Mouse (Mus musculus): ENCODE results near the gene Tnfsf12. TPM values are rescaled to one million over a fixed set of nuclear protein-coding genes. Genes with fewer than 3 reads are reported as not detected.
"Not testable (repeated sequence)": the region's sequence is repeated elsewhere in the genome, so short reads cannot be mapped to it uniquely, and the experiment has no call there.

Gene Tnfsf12
- polyA plus RNA-seq, 1 experiment from 2014 or later = 1.3 TPM

DNA sequence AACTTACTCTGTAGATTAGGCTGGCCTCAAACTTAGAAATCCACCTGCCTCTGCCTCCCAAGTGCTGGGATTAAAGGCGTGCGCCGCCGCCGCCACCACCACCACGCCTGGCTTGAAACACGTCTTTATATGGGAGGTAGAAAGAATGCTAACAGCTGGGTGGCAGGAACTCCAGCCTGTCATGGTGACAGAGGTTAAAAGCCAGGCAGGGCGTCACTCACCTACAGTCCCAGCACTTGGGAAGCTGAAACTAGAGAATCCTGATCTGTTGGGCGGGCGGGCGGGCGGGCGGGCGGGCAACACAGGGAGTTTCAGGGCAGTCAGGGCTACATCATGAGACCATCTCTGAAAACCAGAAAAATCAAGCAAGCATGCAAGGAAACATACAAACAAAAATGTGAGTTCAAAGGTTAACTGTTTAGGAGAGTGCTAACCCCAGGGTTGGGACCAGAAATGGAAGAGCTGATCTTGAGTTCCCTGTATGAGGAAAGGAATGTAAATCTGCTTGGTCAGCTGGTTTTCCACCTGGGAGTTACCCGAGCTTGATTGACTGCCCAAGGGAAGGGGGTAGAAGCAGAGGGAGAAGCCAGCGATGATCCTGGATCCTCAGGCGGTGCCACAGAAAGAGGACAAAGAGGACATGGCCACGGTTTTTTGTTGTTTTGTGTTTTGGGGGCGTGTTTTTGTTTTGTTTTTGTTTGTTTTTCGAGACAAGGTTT lies 17.5 kb upstream of the Tnfsf12 start:
- no peaks in the 10 kb centered on the region for H3K4me1 ChIP-seq
- no peaks in the 10 kb centered on the region for H3K27me3 ChIP-seq
- no peak overlapping the region for H3K4me2 ChIP-seq
- no peak overlapping the region for H3K9ac ChIP-seq
- H3K9me3 ChIP-seq = no peaks in the 10 kb centered on the region
- ATAC-seq (ENCODE audit: low FRiP score) = no peak
- no peaks in the 10 kb centered on the region for H3K36me3 ChIP-seq (replicated peaks)
- 88% methylated on average over 20 of the region's 20 CpGs for WGBS
- H3K27ac ChIP-seq = no peak overlapping the region
- no peak overlapping the region for H3K4me3 ChIP-seq (replicated peaks)

DNA sequence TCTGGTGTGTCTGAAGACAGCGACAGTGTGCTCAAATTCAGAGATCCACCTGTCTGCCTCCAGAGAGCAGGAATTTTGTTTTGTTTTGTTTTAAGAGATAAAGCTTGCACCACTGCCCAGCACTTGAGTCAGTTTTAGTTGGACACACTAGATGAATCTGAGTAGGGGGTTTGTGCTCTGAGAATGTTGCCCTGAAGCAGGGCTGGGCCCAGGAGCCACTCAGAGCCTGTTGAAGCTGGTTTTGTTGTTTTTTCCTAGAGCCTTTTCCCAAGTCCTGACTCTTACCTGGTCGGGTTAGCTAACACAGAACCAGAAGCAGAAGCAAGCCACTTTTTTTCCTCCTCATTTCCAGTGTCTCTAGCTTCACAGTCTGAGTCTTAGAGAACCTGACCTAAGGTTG lies 15.4 kb upstream of the Tnfsf12 start:
- Histone ChIP-seq H3K27ac (no peak overlapping the region), H3K9me3 (no peaks in the 10 kb centered on the region), H3K4me1 (no peaks in the 10 kb centered on the region), H3K4me2 (no peak overlapping the region), H3K9ac (no peak overlapping the region), H3K4me3 (replicated peaks) (no peak overlapping the region), H3K36me3 (replicated peaks) (no peaks in the 10 kb centered on the region), H3K27me3 (no peaks in the 10 kb centered on the region)
- no peak for ATAC-seq (ENCODE audit: low FRiP score)
- 87% methylated on average over 2 of the region's 2 CpGs for WGBS

DNA sequence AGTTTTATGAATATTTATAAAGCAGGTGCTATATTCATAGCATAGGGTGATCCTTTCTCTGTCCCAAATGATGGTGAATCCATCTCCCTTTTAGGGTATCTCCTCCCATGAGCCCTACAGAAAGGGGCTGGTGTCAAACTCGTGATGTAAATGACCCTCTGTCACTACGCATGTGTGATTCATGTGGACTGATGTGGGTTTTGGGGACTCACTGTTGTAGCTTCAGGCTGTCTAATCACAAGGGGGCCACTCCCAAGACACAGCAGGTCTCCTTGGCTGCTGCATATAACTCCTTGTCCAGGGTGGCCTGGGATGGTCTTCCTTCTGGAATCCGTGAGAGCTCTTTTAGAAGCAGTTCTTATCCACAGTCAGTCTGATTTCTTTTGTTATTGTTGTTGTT lies 14.8 kb upstream of the Tnfsf12 start:
- H3K4me2 ChIP-seq = no peak overlapping the region
- ATAC-seq (ENCODE audit: low FRiP score) = no peak
- 76% methylated on average over 3 of the region's 3 CpGs for WGBS
- no peak overlapping the region for H3K4me3 ChIP-seq (replicated peaks)
- no peak overlapping the region for H3K27ac ChIP-seq
- no peaks in the 10 kb centered on the region for H3K9me3 ChIP-seq
- H3K4me1 ChIP-seq = no peaks in the 10 kb centered on the region
- no peak overlapping the region for H3K9ac ChIP-seq
- H3K27me3 ChIP-seq = no peaks in the 10 kb centered on the region
- H3K36me3 ChIP-seq (replicated peaks) = no peaks in the 10 kb centered on the region

DNA sequence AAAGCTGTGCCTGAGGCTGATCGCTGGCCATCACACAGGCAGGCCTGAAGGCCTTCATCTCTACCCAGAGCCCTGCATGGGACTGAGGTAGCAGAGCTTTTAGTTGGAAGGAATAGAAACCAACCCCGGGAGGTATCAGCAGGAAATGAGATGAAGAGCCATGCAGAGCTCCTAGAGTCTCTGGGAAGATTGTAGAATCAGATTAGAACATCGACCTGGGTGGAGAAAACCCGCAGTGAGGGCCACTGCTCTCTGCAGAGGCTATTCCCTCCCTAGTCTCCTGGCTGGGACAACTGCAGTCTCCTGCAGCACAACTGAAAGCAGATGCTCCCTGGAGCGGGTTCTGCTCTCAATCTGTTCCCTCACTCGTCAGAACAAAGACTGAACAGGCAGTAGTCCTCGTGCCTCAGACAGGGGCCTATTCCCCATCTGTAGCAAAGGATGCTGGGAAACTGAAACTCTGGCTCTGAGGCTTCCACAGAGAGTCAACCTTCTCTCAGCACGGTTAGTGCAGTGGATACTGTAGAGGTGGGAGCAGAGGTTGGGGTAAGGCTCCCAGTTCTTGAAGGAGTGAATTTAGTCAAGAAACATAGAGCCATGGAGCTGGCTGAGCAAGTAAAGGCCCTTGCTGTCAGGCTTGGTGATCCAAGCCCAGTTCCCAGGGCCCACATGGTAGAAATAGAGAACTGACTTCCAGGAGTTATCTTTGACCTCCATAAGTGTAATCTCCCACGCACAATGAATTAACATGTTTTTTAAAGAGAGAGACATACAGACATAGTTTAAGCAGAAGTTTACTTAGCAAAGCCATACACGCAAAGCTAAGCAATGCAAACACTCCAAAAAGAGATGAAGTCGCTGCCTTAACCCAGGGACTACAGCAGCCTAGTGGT lies 14.2 kb upstream of the Tnfsf12 start:
- H3K27ac ChIP-seq = no peak overlapping the region
- no peaks in the 10 kb centered on the region for H3K4me1 ChIP-seq
- H3K36me3 ChIP-seq (replicated peaks) = no peaks in the 10 kb centered on the region
- no peaks in the 10 kb centered on the region for H3K27me3 ChIP-seq
- no peak for ATAC-seq (ENCODE audit: low FRiP score)
- WGBS = 53% methylated on average over 11 of the region's 11 CpGs
- no peaks in the 10 kb centered on the region for H3K9me3 ChIP-seq
- H3K9ac ChIP-seq = no peak overlapping the region
- no peak overlapping the region for H3K4me3 ChIP-seq (replicated peaks)
- H3K4me2 ChIP-seq = no peak overlapping the region

DNA sequence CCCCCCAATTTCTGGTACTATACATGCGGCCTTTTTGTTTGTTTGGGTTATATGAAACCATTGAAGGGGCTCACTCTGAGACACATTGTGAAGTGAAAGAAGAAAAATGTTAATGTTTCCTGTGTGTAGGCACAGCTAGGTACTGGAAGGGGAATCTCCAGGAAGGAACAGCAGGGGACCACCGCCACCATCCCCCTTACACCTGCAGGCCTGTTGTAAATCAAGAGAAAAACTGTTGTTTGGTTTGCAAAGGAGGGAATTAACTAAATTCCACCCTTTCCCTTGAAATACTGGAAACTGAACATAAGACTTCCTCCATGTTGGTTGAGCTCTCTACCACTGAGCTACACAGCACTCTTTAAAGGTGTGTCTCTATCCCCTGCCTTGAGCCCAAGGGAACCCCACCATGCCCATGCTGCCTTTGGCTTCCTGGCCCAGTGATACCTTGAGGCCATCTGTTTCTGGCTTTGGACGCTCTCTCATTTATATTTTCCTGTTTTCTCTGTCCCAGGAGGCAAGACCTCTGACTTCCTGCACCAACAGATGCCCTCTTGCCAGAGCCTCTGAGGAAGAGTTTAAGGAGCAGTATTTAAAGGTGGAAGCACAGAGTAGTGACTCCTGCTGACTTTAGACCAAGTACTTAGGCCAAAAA lies 13.1 kb upstream of the Tnfsf12 start:
- Histone ChIP-seq H3K27ac (no peak overlapping the region), H3K9ac (no peak overlapping the region), H3K27me3 (no peaks in the 10 kb centered on the region), H3K4me2 (no peak overlapping the region), H3K4me1 (no peaks in the 10 kb centered on the region), H3K36me3 (replicated peaks) (no peaks in the 10 kb centered on the region), H3K4me3 (replicated peaks) (no peak overlapping the region), H3K9me3 (no peaks in the 10 kb centered on the region)
- no peak for ATAC-seq (ENCODE audit: low FRiP score)
- WGBS = 85% methylated on average over 3 of the region's 3 CpGs

DNA sequence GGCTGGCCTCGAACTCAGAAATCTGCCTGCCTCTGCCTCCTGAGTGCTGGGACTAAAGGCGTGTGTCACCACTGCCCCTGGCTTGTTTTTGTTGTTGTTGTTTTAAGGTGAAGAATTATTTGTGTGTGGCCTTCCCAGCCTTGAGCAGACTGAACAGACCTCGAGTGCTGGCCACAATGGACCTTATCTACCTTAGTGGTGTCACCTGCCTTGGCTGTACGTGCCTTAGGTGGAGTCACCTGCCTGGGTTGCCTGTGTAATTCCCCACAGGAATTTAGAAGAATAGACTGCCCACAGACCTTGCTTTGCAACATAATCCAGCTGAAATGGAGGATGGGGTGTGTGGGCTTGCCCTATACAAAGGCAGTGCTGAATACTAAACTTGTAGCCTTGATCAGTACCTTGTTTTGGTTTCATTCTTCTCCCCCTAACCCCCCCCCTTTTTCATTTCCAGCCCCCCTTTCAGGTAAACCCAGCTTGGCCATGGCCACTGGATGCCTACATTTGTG lies 12.3 kb upstream of the Tnfsf12 start:
- 83% methylated on average over 4 of the region's 4 CpGs for WGBS
- H3K27ac ChIP-seq = no peak overlapping the region
- no peak overlapping the region for H3K9ac ChIP-seq
- no peak overlapping the region for H3K4me3 ChIP-seq (replicated peaks)
- no peak for ATAC-seq (ENCODE audit: low FRiP score)
- no peaks in the 10 kb centered on the region for H3K9me3 ChIP-seq
- no peaks in the 10 kb centered on the region for H3K36me3 ChIP-seq (replicated peaks)
- no peak overlapping the region for H3K4me2 ChIP-seq
- H3K4me1 ChIP-seq = no peaks in the 10 kb centered on the region
- H3K27me3 ChIP-seq = no peaks in the 10 kb centered on the region

DNA sequence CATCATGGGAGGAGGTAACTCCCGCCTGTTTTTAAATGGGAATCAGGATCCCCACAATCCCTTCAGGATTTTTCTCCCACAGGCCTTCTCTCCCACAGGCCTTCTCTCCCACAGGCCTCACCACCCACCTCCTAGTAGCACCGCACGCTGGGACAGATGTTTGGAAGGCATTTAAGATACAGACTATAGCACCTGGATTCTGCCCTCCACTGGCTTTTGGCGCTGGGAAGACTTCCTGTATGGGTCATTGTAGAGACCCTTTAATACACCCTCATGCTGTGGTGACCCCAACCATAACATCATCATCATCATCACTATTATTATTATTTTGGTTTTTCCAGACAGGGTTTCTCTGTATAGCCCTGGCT lies 11.8 kb upstream of the Tnfsf12 start:
- H3K9me3 ChIP-seq = no peaks in the 10 kb centered on the region
- no peak for ATAC-seq (ENCODE audit: low FRiP score)
- H3K27ac ChIP-seq = no peak overlapping the region
- no peaks in the 10 kb centered on the region for H3K36me3 ChIP-seq (replicated peaks)
- no peak overlapping the region for H3K4me2 ChIP-seq
- H3K9ac ChIP-seq = no peak overlapping the region
- H3K4me3 ChIP-seq (replicated peaks) = no peak overlapping the region
- H3K27me3 ChIP-seq = no peaks in the 10 kb centered on the region
- H3K4me1 ChIP-seq = no peaks in the 10 kb centered on the region
- WGBS = 92% methylated on average over 4 of the region's 4 CpGs

DNA sequence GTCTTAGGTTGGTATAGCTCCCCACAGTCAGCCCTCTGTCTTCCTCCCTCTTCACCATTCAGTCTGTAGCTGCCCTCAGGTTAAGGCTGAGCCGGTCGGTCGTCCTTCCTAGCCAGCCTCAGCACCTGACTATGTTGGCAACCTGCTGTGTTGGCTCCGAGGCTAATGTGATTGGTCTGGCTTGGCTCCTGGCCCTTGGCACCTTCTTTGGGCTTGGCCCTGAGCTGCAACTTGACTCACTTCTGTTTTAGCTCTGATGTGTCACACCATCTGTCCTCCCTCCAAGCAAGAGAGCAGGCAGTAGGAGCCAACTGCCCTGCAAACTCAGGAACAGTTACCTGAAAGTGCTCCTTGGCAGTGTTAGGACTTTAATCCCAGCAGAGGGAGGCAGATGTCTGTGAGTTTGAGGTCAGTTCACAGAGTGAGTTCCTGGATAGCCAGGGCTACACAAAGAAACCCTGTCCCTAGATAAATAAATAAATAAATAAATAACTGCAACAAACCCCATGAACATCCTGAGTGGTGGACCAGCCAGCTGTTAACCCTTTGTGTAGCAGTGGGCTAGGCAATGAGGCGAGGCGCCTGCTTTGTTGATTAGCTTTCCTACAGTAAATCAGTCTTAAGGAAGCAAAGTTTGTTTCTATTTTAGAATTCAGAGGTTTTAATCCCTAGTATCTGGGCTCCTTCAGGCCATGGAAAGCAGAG lies 11.3 kb upstream of the Tnfsf12 start:
- H3K9me3 ChIP-seq = no peaks in the 10 kb centered on the region
- no peak for ATAC-seq (ENCODE audit: low FRiP score)
- WGBS = 54% methylated on average over 6 of the region's 6 CpGs

DNA sequence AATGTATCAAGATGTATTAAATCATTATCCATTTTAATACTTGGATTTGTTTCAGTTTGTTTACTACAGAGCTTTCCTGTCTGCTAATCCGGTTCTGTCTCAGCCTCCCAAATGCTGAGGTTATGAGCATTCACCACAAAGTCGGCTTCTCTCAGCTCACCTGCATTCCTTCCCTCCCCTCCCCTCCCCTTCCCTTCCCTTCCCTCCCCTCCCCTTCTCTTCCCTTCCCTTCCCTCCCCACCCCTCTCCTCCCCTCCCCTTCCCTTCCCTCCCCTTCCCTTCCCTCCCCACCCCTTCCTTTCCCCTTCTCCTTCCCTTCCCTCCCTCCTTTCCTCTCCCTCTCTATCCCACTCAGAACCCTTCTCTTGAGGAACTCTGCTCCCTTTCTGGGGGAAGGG lies 9.0 kb upstream of the Tnfsf12 start:
- Histone ChIP-seq H3K9me3 (no peaks in the 10 kb centered on the region), H3K4me3 (replicated peaks) (no peak overlapping the region), H3K36me3 (replicated peaks) (no peaks in the 10 kb centered on the region), H3K4me1 (no peaks in the 10 kb centered on the region), H3K9ac (no peak overlapping the region), H3K27ac (no peak overlapping the region; the same call in 1 of the 2 replicates), H3K27me3 (no peaks in the 10 kb centered on the region), H3K4me2 (no peak overlapping the region)
- WGBS = 58% methylated on average over 2 of the region's 2 CpGs
- ATAC-seq (ENCODE audit: low FRiP score) = no peak

More for the DNA sequence above, 11.3 kb upstream of the Tnfsf12 start:
- H3K27me3 ChIP-seq = no peaks in the 10 kb centered on the region
- no peaks in the 10 kb centered on the region for H3K4me1 ChIP-seq
- no peak overlapping the region for H3K9ac ChIP-seq
- H3K27ac ChIP-seq = no peak overlapping the region
- H3K4me3 ChIP-seq (replicated peaks) = no peak overlapping the region
- H3K36me3 ChIP-seq (replicated peaks) = no peaks in the 10 kb centered on the region
- H3K4me2 ChIP-seq = no peak overlapping the region

DNA sequence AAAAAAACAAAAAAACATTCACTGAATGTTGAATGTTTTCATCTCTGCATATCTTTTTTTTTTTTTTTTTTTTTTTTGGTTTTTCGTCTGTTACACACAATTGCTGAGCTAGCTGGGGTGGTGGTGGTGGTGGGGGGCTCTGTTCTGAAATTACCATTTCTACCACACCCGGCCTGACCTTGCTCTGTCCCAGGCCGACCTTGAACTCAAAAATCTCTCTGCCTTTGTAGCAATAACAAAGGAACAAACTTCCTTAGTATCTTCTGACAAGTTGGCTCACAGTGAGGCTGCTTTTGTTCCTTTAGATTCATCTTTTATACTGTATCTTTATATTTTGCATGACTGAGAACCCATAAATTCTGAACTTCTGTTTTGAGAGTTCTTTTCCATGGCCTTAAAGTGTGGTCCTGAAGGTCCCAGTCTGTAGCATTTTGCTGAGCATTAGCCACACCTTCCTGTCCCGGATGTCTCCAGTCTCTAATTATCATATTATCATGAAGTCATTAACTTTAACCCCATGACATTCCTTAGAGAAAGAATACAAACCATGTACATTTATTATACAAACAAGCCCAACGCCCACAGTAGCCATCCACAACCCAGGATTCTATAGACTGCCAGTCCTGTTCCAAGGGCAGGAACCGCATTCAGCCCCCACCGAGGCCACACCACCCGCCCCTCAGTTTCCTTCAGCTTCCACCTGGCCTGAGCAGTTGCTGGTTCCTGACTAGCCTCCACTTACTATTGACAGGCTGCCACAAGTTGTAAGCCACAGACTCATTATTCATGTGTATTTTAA lies 8.4 kb upstream of the Tnfsf12 start:
- no peaks in the 10 kb centered on the region for H3K9me3 ChIP-seq
- H3K4me1 ChIP-seq = no peaks in the 10 kb centered on the region
- H3K27me3 ChIP-seq = no peaks in the 10 kb centered on the region
- H3K4me3 ChIP-seq (replicated peaks) = no peak overlapping the region
- H3K4me2 ChIP-seq = no peak overlapping the region
- no peaks in the 10 kb centered on the region for H3K36me3 ChIP-seq (replicated peaks)
- H3K9ac ChIP-seq = no peak overlapping the region
- WGBS = 69% methylated on average over 8 of the region's 8 CpGs
- no peak overlapping the region for H3K27ac ChIP-seq
- ATAC-seq (ENCODE audit: low FRiP score) = no peak

DNA sequence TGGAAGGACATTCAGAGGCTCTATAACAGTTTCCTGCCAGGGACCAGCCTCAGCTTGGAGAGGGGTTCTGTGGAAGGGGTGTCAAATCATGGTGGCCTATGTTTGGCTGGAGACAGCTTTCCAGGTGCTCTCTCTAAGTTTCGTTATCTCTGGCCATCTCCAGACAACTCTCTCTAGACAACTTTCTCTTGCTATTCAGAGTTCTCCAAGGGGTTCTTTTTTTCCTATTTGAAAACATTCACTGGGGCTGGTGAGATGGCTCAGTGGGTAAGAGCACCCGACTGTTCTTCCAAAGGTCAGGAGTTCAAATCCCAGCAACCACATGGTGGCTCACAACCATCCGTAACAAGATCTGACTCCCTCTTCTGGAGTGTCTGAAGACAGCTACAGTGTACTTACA lies 7.7 kb upstream of the Tnfsf12 start:
- H3K27me3 ChIP-seq; H3K9me3 ChIP-seq; ATAC-seq (ENCODE audit: low FRiP score); H3K4me2 ChIP-seq; H3K36me3 ChIP-seq (replicated peaks); H3K9ac ChIP-seq; H3K4me3 ChIP-seq (replicated peaks); H3K4me1 ChIP-seq; H3K27ac ChIP-seq: not testable (repeated sequence)
- 75% methylated on average over 3 of the region's 3 CpGs for WGBS

Data from forebrain, embryonic 12.5 days (tissue).